Mouse (Mus musculus) stomach, embryonic 14.5 days (tissue): Measurements from ENCODE around the gene Gldc. TPM values are rescaled to one million over a fixed set of nuclear protein-coding genes. Genes with fewer than 3 reads are reported as not detected.

Source experiments
- ATAC-seq: fragments of 200-750 bp; cut with Nextera tagmentation; 2 replicates; pipeline ENCODE4 v1.8.0; 2017; ENCODE audit warnings: low read depth, moderate TSS enrichment; ENCODE audit not compliant: insufficient number of reproducible peaks, insufficient read depth, low FRiP score
- H3K27ac ChIP-seq: fragments of 300-500 bp; sonication (generic); 2 replicates; pipeline ENCODE4 v1.5.1; 2014; ENCODE audit warnings: mild to moderate bottlenecking, low read length, moderate library complexity, mixed read lengths
- H3K27me3 ChIP-seq: fragments of 300-500 bp; sonication (generic); 2 replicates; pipeline ENCODE4 v1.6.1; 2014; ENCODE audit warnings: low read length, control low read depth, mixed read lengths; ENCODE audit not compliant: control insufficient read depth, insufficient read depth
- H3K36me3 ChIP-seq: fragments of 300-500 bp; sonication (generic); 2 replicates; pipeline ENCODE4 v1.6.1; 2014; ENCODE audit warnings: mild to moderate bottlenecking, control low read depth, low read length, moderate library complexity, mixed read lengths; ENCODE audit not compliant: control insufficient read depth, insufficient read depth
- H3K4me1 ChIP-seq: fragments of 300-500 bp; sonication (generic); 2 replicates; pipeline ENCODE4 v1.6.1; 2014; ENCODE audit warnings: low read length, control low read depth, mixed read lengths; ENCODE audit not compliant: control insufficient read depth, insufficient read depth
- H3K4me2 ChIP-seq: fragments of 300-500 bp; sonication (generic); replicated peaks from 2 replicates; pipeline ENCODE4 v1.6.1; 2014; ENCODE audit warnings: low read depth, low read length, control low read depth
- H3K4me3 ChIP-seq: fragments of 300-500 bp; sonication (generic); 2 replicates; pipeline ENCODE4 v1.5.1; 2014; ENCODE audit warnings: low read depth, low read length, control low read depth
- H3K9ac ChIP-seq: fragments of 300-500 bp; sonication (generic); replicated peaks from 2 replicates; pipeline ENCODE4 v1.6.1; 2014; ENCODE audit warnings: low read depth, mild to moderate bottlenecking, control low read depth, low read length, moderate library complexity, mixed read lengths
- H3K9me3 ChIP-seq: fragments of 300-500 bp; sonication (generic); 2 replicates; pipeline ENCODE4 v1.6.1; 2016; ENCODE audit warnings: low read depth, low read length, control low read depth; ENCODE audit not compliant: control insufficient read depth
- WGBS: fragments of 180-500 bp; shearing (Covaris S2); extraction: QIAGEN DNeasy Blood & Tissue Kit; methylation state at CpG from one replicate; pipeline ENCODE4 v1.1.7; 2014; 5-methylcytosine and 5-hydroxymethylcytosine counted together
- polyA plus RNA-seq: library from polyadenylated mRNA; unstranded; fragments of >200 nt; fragmentation: Nextera tagmentation; extraction: Ambion mirVana; gene quantifications from 2 replicates; pipeline ENCODE4 v1.2.1, GENCODE M21; 2014

Gene Gldc
- polyA plus RNA-seq, 1 experiment from 2014 or later: 3.7 TPM

DNA sequence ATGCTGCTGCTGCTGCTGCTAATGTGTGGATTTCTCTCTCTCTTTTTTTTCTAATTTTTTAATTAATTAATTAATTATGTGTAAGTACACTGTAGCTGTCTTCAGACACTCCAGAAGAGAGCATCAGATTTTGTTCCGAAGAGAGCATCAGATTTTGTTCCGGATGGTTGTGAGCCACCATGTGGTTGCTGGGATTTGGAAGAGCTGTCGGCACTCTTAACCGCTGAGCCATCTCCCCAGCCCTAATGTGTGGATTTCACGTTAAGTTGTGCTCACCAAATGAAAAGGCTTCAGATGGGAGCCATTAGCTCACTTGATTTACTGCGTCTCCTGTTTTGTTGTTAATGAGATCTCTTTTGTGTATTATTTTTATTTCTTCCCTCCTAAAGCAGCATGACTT is 85.1 kb downstream of the Gldc start:
- H3K4me2 ChIP-seq: no peak overlapping the region
- H3K36me3 ChIP-seq: peaks cover 70% of the 10 kb centered on the region
- WGBS: 88% methylated on average over 6 of the region's 6 CpGs

DNA sequence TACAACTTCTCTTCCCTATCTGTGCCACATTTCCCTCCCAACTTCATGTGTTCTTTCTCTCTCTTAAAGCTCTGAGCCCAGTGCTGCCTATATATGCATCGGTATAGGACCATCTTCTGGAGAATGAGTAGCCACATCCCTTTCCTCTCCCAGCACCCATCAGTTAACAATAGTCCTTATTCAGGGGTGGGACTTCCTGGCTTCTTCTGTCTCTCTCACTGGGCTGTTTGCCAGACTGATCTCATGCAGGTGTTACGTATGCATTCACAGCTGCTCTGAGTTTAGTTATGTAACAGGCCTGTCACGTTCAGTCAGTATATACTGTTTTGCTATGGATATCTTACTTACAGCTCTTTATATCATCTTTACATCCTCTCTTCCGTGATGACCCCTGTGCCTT is 109.4 kb downstream of the Gldc start:
- no peak overlapping the region for H3K27ac ChIP-seq
- no peak overlapping the region for H3K9ac ChIP-seq
- 49% methylated on average over 4 of the region's 4 CpGs for WGBS
- ATAC-seq: no peak
- no peaks in the 10 kb centered on the region for H3K4me1 ChIP-seq
- H3K36me3 ChIP-seq: peaks cover 3% of the 10 kb centered on the region; the same call in 1 of the 2 replicates
- H3K27me3 ChIP-seq: no peaks in the 10 kb centered on the region
- no peak overlapping the region for H3K4me3 ChIP-seq
- no peaks in the 10 kb centered on the region for H3K9me3 ChIP-seq
- H3K4me2 ChIP-seq: no peak overlapping the region

More for the DNA sequence above, 85.1 kb downstream of the Gldc start:
- Histone ChIP-seq H3K4me1 (no peaks in the 10 kb centered on the region), H3K9ac (no peak overlapping the region), H3K27me3 (no peaks in the 10 kb centered on the region), H3K4me3 (no peak overlapping the region), H3K9me3 (no peaks in the 10 kb centered on the region), H3K27ac (no peak overlapping the region)
- ATAC-seq: no peak

DNA sequence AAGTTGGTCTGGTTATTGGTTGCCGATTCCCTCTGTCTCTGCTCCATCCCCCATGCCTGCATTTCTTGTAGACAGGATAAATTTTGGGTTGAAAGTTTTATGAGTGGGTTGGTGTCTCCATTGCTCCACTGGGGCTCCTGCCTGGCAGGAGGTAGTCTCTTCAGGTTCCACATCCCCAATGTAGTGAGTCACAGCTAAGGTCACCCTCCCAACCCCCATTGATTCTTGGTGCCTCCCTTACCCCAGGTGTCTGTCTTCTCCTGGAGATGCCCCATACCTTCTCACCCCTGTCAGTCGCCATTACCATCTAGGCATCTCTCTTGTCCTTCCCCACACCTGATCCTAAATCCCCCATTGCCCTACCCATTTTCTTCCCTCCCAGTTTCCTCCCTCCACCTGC is 121.0 kb downstream of the Gldc start:
- WGBS: 86% methylated on average over 2 of the region's 2 CpGs
- Histone ChIP-seq H3K4me2 (no peak overlapping the region), H3K4me1 (no peaks in the 10 kb centered on the region), H3K9me3 (no peaks in the 10 kb centered on the region), H3K27me3 (no peaks in the 10 kb centered on the region), H3K9ac (no peak overlapping the region), H3K4me3 (no peak overlapping the region), H3K27ac (no peak overlapping the region), H3K36me3 (peaks cover 2% of the 10 kb centered on the region; the same call in 1 of the 2 replicates)
- ATAC-seq: no peak

DNA sequence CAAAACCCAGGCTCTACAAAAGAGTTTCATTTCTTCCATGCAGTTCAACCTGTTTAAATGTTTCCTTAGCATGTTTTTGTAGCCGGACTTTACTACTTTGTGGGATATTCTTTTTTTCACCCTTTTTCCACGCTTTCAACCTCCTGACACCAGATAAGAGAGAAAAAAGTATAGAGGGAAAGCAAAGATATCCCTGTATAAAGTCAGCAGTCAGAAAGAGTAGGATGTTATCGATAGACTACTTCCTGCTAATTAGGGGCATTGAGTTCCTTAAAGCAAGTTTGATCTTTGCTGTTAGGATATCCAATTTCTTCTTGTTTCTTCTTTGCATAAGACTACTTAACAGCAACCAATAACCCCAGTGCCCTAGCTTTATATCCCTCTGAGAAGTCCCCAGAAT is 123.8 kb downstream of the Gldc start:
- no peak overlapping the region for H3K4me2 ChIP-seq
- H3K27me3 ChIP-seq: no peaks in the 10 kb centered on the region
- H3K9ac ChIP-seq: no peak overlapping the region
- no peak overlapping the region for H3K4me3 ChIP-seq
- no peaks in the 10 kb centered on the region for H3K9me3 ChIP-seq
- no peak overlapping the region for H3K27ac ChIP-seq
- H3K4me1 ChIP-seq: no peaks in the 10 kb centered on the region
- H3K36me3 ChIP-seq: peaks cover 6% of the 10 kb centered on the region; the same call in 1 of the 2 replicates
- ATAC-seq: no peak
- WGBS: 90% methylated on average over 3 of the region's 3 CpGs

DNA sequence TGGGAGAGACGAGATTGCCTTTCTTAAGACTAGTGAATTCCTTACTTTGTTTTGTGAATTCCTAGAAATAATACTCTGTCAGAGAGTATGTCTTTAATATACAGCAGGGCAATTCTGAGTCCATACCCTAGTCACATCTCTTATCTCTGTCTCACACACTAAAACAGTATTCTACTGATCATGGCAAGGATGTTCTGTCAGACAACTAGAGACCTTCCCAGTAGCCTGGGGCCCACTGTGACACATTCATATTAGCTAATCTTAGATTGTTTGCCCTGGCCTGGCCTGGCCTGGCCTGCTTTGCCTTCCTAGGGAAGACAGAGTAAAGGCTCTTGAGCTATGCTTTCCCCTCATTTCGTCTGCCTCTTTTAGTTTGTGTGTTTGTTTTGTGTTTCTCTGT is 124.6 kb downstream of the Gldc start:
- no peak overlapping the region for H3K9ac ChIP-seq
- ATAC-seq: no peak
- WGBS: 80% methylated on average over 2 of the region's 2 CpGs
- peaks cover 6% of the 10 kb centered on the region; the same call in 1 of the 2 replicates for H3K36me3 ChIP-seq
- H3K9me3 ChIP-seq: no peaks in the 10 kb centered on the region
- H3K27ac ChIP-seq: no peak overlapping the region
- no peak overlapping the region for H3K4me3 ChIP-seq
- H3K4me1 ChIP-seq: no peaks in the 10 kb centered on the region
- H3K27me3 ChIP-seq: no peaks in the 10 kb centered on the region
- H3K4me2 ChIP-seq: no peak overlapping the region

Other genes with a start within 250 kb of the Gldc start
- not detected in 2 replicates for gene Trpd52l3, start 171.6 kb downstream of the Gldc start, polyA plus RNA-seq
- 90.1 and 90.5 TPM in 2 replicates for gene Uhrf2, start 144.9 kb downstream of the Gldc start, polyA plus RNA-seq
- not detected in 2 replicates for gene Mbl2, start 57.5 kb upstream of the Gldc start, polyA plus RNA-seq